Mouse (Mus musculus): ENCODE results near the gene Srsy.
"Not testable (repeated sequence)": the region's sequence is repeated elsewhere in the genome, so short reads cannot be mapped to it uniquely, and the experiment has no call there.

DNA sequence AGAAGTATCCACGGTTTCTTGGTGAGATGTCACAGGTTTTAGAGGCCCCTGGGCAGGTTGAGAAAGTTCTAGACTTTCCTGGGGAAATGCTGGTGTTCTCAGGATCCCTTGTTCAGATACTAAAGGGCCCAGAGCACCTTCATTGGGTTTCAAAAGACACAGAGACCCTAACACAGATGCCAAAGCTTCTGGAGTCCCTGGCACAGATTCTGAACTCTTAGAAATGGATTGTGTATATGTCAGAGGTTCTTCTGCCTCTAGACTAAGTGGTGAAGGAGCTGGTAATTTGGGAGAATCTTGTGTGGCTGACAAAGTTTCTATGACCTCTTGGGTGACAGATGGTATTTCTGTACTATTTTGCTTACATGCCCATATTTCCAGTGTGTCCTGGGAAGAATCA, at the start of gene Srsy:
- TF ChIP-seq ZKSCAN1 (IDR thresholded peaks at IDR 0.05; ENCODE audit: low read depth, low read length); CTCF (IDR thresholded peaks at IDR 0.05 in 2 of 3, conservative IDR thresholded peaks at IDR 0.05 in 1 of 3; ENCODE audit: control insufficient read depth in 1 of 3, insufficient read depth in 1 of 3, low read depth in 2 of 3, low read length in 3 of 3, poor library complexity in 1 of 3, severe bottlenecking in 1 of 3): not testable (repeated sequence)

All from MEL (cell line).